Mouse (Mus musculus) ES-Bruce4 (cell line): ENCODE measurements around the gene Stk39. TPM values are rescaled to one million over a fixed set of nuclear protein-coding genes. Genes with fewer than 3 reads are reported as not detected.
A peak's percentile ranks its signal among the peaks of the same experiment; 100 is the strongest.

Experiments used
- H3K27ac ChIP-seq: 2 replicates; pipeline ENCODE4 v1.5.1; 2012; ENCODE audit warnings: low read length, inconsistent platforms; ENCODE audit not compliant: insufficient read depth
- H3K27me3 ChIP-seq: 2 replicates; pipeline ENCODE4 v1.6.1; 2012; ENCODE audit warnings: mild to moderate bottlenecking, low read length, inconsistent platforms; ENCODE audit not compliant: control insufficient read depth, poor library complexity, insufficient read depth, severe bottlenecking
- H3K36me3 ChIP-seq: 2 replicates; pipeline ENCODE4 v1.6.1; 2012; ENCODE audit warnings: inconsistent platforms, mild to moderate bottlenecking, low read length, moderate library complexity; ENCODE audit not compliant: control insufficient read depth, poor library complexity, insufficient read depth, severe bottlenecking
- H3K4me1 ChIP-seq: one replicate; pipeline ENCODE4 v1.8.1; 2011; ENCODE audit warnings: low read length; ENCODE audit not compliant: control insufficient read depth, insufficient read depth
- H3K4me3 ChIP-seq: 2 replicates; pipeline ENCODE4 v1.5.1; 2011; ENCODE audit warnings: low read depth, mild to moderate bottlenecking, low read length
- H3K9ac ChIP-seq: 2 replicates; pipeline ENCODE4 v1.6.1; 2012; ENCODE audit warnings: low read depth, mild to moderate bottlenecking, inconsistent platforms; ENCODE audit not compliant: poor library complexity, severe bottlenecking
- H3K9me3 ChIP-seq: replicated peaks from 2 replicates; pipeline ENCODE4 v1.6.1; 2012; ENCODE audit warnings: mild to moderate bottlenecking, low read length, inconsistent platforms; ENCODE audit not compliant: control insufficient read depth, poor library complexity, insufficient read depth, severe bottlenecking
- CTCF ChIP-seq: IDR thresholded peaks from one replicate; pipeline ENCODE4 v1.8.1; 2011; ENCODE audit warnings: low read depth, low read length
- EP300 ChIP-seq: IDR thresholded peaks from 2 replicates; pipeline ENCODE4 v1.6.1; 2011; ENCODE audit warnings: low read depth, low read length; ENCODE audit not compliant: insufficient read depth
- POLR2A ChIP-seq: IDR thresholded peaks from one replicate; pipeline ENCODE4 v1.8.1; 2011; ENCODE audit warnings: low read length; ENCODE audit not compliant: insufficient read depth
- polyA plus RNA-seq: library from polyadenylated mRNA; stranded (reverse); fragments of >200 nt; gene quantifications from 2 replicates; pipeline ENCODE4 v1.2.4, GENCODE M21; 2011; ENCODE audit warnings: low read depth; ENCODE audit not compliant: missing spikeins, insufficient read depth, insufficient read length

Gene Stk39
- polyA plus RNA-seq, 1 experiment, result 7.6 TPM

DNA sequence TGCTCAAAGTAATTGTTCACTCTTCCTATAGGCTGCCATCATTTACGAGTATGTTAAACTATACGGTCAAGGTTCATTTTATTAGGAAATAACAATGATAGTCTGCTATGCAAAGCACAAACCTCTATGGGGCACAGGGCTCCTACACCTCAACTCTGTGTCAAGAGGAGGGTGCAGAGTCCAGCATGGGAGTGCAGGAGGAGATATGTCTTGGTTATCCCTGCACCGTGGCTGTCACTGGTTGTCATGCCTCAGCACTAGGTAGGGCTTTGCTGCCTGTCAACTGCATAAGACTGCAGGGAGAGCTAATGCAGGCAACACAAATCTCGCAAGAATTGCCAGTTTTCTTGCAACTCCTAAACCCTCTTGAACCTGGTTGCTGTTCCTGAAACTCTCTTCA lies 108.9 kb downstream of the Stk39 start:
- H3K36me3 ChIP-seq, result no peaks in the 10 kb centered on the region
- no peak for TF ChIP-seq POLR2A
- no peak for TF ChIP-seq EP300
- TF ChIP-seq CTCF, result no peak
- H3K9ac ChIP-seq, result no peak overlapping the region
- peaks cover 2% of the 10 kb centered on the region for H3K4me1 ChIP-seq
- H3K4me3 ChIP-seq, result no peak overlapping the region
- no peak overlapping the region for H3K27ac ChIP-seq
- no peaks in the 10 kb centered on the region for H3K9me3 ChIP-seq
- no peaks in the 10 kb centered on the region for H3K27me3 ChIP-seq

DNA sequence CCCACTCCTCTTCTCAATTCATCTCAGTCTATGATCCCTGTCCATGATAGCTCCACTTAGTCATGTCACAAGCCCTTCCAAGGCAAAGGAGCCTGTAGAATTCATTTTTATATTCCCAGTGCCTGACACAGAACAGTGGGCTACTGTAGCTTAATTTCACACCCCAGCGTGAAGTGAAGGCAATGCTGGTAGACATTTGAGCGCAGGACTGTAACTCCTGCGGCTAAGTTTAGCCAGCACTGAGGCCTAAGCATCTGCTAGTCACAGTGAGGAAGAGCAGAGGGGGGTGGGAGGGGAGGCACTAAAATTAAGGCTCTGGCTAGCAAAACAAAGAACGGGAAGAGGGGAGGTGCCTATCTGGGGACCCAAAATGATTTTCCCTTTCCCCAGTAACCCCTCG lies 110.4 kb downstream of the Stk39 start:
- Histone ChIP-seq H3K27me3 (no peaks in the 10 kb centered on the region), H3K36me3 (no peaks in the 10 kb centered on the region), H3K9me3 (no peaks in the 10 kb centered on the region), H3K9ac (no peak overlapping the region), H3K27ac (no peak overlapping the region), H3K4me1 (no peaks in the 10 kb centered on the region), H3K4me3 (no peak overlapping the region)
- TF ChIP-seq EP300 (no peak), POLR2A (no peak), CTCF (no peak)

DNA sequence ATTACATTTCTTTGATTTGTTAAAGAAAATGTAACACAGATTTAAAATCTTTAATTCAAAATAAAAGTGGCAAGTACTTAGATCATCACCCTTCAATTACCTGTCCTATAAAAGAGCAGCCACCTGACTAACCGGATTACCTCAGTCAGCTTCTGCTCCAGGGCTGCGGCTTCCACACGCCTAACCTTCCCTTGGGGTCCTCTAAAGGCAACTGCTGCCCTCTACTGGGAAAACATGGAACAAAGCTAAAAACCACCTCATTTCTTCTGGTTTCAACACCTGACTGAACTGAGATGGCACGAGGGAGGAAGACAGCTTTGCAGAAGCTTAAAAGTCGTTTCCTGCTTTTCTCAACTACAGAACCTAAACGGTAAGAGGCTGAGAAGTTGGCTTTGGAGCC lies 121.4 kb downstream of the Stk39 start:
- Histone ChIP-seq H3K9ac (no peak overlapping the region), H3K27me3 (no peaks in the 10 kb centered on the region), H3K9me3 (no peaks in the 10 kb centered on the region), H3K4me1 (peaks cover 1% of the 10 kb centered on the region), H3K27ac (no peak overlapping the region), H3K36me3 (no peaks in the 10 kb centered on the region), H3K4me3 (no peak overlapping the region)
- peak; percentile 55 for TF ChIP-seq CTCF
- TF ChIP-seq POLR2A, result no peak

DNA sequence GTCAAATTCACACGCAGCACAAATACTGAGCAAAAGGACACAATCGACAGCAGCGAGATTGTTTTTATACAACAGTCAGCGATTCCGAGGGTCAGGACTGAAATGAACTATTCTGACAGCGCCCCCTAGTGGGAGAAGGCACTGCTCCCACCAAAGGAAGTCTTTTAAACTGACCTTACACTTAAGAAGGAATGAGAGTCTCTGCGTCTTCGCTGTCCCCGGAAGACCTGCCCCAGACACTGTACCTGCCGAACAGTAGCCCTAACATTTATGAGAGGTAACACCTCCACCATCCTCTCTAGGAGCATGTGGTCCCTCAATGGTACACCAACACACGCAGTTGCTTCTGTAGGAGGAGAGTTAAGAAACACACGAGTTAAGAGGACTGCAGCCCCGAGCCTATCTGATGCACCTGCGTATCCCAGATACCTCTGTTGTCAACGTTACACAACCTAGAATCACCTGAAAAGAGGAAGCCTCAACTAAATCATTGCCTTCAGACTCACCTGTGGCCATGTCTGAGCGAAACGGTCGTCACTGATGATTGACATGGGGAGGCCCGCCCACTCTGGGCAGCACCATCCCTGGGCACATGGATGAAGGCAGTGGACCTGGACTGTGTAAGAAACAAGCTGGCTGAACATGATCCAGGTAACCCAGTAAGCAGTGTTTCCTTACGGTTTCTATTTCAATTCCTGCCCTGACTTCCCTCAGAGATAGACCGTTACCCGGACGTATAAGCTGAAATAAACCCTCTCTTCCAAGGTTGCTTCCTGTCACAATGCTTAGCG lies 122.3 kb downstream of the Stk39 start:
- TF ChIP-seq CTCF (peak; percentile 59), POLR2A (no peak)
- no peaks in the 10 kb centered on the region for H3K9me3 ChIP-seq
- no peak overlapping the region for H3K4me3 ChIP-seq
- no peak overlapping the region for H3K9ac ChIP-seq
- no peaks in the 10 kb centered on the region for H3K36me3 ChIP-seq
- peaks cover 1% of the 10 kb centered on the region for H3K4me1 ChIP-seq
- no peaks in the 10 kb centered on the region for H3K27me3 ChIP-seq
- no peak overlapping the region for H3K27ac ChIP-seq

DNA sequence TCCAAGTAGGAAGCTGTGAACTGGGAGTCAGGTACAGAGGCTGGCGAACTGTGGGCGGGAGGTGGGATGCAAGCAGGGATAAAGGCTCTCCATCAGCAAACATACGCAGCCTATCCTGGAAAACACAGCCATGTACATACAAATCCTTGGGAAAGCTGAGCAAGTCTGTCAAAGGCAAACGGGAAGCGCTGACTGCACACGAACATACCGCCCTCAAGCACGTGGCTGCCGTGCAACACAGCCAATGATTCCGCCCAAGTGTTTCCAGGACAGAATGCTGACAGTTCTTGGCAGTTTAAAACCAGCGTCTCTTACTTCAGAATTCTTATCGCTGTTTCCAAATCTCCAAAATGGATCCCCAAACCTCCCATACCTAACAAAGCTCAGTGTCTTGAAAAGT lies 123.1 kb downstream of the Stk39 start:
- Histone ChIP-seq H3K27me3 (no peaks in the 10 kb centered on the region), H3K36me3 (no peaks in the 10 kb centered on the region), H3K4me3 (no peak overlapping the region), H3K4me1 (peaks cover 1% of the 10 kb centered on the region), H3K9ac (no peak overlapping the region), H3K27ac (no peak overlapping the region), H3K9me3 (no peaks in the 10 kb centered on the region)
- TF ChIP-seq POLR2A, result no peak
- TF ChIP-seq EP300, result no peak

DNA sequence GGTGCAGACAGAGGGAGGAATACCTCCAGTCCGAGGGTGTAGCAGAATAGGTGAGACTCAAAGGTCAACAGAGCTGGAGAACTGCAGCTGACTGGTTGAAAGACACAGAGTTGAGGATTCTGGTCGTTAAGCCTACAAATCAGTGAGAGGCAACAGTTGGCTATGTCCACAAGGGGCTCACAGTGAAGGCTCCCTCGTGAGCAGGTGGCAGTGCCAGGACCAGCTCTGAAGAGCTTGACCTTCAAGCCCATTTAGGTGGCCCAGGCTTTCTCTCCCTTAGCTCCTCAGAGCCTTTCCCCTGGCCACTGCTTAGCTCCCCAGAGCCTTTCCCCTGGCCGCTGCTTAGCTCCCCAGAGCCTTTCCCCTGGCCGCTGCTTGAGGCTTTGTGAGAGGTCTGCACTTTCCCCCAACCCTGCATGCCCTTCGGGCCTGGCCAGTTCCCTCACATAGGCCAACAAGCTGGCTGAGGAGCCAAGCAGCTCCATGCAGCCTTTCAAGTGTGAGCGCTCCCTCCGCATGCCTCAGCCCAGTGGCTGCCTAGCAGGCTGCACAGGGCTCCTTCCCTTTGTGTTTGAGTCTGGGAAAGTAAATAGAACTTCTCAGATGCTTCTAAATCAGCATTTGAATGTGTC lies 125.3 kb downstream of the Stk39 start:
- no peak overlapping the region for H3K4me3 ChIP-seq
- H3K27ac ChIP-seq, result no peak overlapping the region
- H3K9me3 ChIP-seq, result no peaks in the 10 kb centered on the region
- H3K27me3 ChIP-seq, result no peaks in the 10 kb centered on the region
- H3K9ac ChIP-seq, result no peak overlapping the region
- peaks cover 1% of the 10 kb centered on the region for H3K4me1 ChIP-seq
- no peaks in the 10 kb centered on the region for H3K36me3 ChIP-seq
- TF ChIP-seq POLR2A, result no peak
